Mouse (Mus musculus): ENCODE results near the gene Per2.

Gene Per2

DNA sequence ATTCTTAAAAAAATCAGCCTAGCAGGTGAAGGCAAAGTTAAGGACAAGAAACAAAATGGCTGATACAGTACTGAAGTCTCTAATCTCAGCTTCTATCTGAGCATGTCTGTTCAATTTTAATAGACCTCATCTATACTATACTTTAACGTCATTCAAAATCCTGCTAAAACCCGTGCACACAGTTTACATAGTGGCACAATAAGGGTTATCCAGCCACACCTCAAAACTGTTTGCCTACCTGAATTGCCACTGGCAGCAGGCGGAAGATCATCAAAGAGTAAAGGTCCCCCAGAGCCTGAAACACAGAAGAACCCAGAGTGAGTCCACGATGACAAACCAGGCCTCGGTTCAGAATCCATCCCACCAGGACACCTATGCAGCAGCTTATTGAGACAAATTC lies 68.8 kb downstream of the Per2 start:
- DNase-seq (ENCODE audit: low spot score), result no peak

DNA sequence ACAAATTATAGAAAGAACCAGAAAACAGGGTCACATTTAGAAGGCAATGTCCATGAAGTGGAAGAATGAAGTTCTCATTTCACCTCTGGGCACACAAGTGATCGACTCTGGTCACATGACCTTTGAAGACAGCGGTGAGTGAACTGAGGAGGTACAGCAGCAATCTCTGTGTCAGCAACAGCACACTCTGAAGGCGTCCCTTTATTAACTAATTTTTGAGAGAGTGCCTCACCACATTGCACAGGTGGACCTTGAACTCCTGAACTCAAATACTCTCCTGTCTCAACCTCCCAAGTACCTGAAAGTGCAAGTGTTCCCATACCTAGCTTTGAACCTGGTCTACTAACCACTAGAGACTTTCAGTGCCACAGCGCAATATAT lies 78.0 kb downstream of the Per2 start:
- no peak for DNase-seq (ENCODE audit: low spot score)

DNA sequence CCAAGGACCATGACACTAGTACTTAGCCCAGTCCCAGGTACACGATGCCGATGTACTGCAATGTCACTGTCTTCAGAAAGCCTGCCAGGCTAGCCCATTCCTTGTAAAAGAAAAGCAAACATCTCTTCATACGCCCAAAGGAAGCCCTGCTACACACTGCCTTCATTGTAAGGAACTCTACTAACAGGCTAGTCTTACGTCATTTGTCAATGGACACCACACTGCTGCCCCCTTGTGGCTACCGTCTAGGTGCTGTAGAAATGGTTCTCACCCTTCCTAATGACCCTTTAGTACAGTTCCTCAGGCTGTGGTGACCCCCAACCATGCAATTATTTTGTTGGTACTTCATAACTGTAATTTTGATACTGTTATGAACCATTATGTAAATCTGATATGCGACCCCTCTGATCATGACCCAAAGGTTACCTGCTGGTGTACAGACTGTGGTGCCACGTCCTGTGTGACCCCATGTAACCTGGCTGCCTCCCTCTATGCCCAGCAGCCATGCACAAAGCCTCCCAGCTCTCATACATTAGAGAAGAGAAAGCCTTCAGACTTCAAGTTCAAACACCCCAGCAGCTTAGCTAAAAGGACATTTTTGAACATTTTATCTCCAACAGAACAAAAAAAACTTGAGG lies 78.6 kb downstream of the Per2 start:
- no peak for DNase-seq (ENCODE audit: low spot score)

DNA sequence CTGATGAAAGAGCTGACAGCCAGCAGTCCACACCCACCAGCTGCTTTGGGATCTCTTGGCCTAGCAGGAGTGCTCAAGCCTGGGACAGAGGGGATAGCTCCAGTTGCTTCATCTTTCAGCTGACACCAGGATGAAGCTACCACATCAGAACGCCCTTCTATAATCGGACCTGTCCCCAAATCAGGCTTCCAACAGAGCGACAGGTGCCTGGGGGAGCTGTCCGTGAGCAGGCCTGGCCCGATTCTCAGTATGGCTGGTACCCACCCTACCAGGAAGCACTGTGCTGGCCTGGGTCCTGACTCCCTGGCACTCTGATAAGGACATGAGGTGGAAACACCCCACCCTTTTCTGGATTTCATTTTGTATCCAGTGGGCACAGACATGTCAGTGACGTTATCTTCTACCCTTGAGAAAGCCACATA lies 85.7 kb downstream of the Per2 start:
- no peak for DNase-seq (ENCODE audit: low spot score)

DNA sequence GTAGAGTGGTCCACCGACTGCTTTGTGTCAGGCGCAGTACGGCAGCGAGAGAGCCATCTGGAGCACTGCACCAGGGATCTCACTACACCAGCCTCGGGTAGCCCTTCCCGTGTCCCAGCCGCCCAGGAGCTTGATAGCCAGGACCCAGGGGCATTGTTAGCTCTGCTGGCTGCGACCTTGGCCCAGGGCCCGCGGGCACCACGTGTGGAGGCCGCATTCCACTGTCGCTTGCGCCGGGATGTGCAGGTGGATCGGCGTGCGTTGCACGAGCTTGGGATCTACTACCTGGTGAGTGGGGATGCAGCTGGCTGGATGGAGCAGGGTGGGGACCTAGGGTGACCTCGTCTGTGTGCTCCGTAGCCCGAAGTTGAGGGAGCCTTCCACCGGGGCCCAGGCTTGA lies 89.1 kb downstream of the Per2 start:
- no peak for DNase-seq (ENCODE audit: low spot score)

DNA sequence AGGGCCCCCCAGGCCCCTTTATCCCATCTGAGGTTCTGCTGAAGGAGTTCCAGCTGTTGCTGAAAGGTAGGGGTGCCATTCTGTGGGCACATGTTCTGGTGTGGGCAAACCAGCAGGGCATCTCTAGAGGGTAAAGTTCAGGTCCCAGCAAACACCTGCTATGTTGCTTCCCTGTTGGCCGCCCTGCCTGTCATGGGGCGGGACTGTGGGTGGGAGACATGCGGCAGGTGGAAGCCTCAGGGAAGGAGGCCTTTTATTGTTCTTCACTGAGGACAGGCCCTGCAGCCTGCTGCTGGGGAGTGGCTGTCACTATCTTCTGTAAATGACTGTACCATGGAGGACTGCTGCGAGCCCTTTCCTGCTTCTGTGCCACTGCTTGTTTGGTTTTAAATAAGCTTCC lies 89.7 kb downstream of the Per2 start:
- no peak for DNase-seq (ENCODE audit: low spot score)

DNA sequence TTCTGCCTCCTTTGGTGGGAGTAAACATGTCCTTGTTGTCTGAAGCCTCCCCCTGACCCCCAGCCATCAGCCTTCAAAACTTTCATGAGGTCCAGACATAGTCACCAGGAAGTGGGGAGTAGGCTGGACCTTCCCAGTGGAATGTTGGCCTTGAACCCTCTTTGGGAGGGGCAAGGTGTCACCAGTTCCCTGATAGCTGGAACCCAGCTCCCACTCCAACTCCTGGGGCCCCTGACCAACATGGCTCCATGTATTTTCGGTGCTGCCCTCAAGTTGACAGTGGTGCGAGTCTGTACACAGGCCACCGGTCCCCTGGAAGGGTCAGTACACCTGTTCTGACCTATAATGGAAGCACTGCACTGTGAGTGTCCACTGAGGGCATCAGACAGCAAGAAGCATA lies 91.8 kb downstream of the Per2 start:
- no peak for DNase-seq (ENCODE audit: low spot score)

DNA sequence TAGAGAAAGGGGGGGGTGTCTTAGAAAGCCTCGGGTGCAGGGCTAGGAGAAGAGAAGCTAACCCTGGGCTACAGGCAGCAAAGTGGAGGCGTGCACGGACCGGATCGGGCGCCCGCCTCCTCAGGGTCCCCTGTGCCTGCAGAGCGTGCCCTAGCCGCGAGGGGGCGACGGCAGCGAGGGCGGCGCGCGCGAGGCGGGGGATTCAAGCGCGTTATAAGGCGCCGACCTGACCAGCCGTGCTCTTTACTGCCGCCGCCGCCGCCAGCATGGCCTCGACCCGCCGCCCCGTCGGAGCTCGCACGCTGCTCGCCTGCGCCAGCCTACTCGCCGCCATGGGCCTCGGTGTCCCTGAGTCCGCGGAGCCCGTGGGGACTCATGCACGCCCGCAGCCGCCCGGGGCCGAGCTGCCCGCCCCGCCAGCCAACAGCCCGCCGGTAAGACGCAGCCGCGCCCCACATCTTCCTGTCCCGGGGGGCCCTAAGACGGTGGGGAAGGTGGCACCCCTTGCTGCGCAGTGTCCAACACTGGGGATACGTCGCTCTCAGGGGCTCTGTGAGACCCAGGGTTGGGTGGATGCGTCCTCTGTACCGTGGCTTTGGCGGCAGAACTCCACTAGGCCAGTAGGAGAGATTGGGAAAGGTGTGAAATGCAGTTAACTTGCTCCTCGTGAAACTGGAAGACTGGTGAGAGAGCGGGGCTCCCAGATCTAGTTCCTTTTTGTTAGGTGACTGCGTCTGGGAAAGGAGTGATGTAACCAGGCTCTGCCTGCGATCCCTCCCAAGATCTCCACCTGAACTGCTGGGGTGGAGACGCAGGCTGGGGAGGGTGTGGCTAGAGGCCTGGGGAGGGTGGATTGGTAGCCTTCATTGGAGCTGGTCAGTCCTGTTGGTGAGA lies 92.7 kb downstream of the Per2 start, which contains the start of gene Erfe:
Gene Erfe (plus strand): TSS at position 216 of the 894 bp plus-strand sequence.
- peak; percentile 27 for DNase-seq (ENCODE audit: low spot score)
